ENCODE assay signal across 8 mouse cellular contexts in the genomic region with DNA sequence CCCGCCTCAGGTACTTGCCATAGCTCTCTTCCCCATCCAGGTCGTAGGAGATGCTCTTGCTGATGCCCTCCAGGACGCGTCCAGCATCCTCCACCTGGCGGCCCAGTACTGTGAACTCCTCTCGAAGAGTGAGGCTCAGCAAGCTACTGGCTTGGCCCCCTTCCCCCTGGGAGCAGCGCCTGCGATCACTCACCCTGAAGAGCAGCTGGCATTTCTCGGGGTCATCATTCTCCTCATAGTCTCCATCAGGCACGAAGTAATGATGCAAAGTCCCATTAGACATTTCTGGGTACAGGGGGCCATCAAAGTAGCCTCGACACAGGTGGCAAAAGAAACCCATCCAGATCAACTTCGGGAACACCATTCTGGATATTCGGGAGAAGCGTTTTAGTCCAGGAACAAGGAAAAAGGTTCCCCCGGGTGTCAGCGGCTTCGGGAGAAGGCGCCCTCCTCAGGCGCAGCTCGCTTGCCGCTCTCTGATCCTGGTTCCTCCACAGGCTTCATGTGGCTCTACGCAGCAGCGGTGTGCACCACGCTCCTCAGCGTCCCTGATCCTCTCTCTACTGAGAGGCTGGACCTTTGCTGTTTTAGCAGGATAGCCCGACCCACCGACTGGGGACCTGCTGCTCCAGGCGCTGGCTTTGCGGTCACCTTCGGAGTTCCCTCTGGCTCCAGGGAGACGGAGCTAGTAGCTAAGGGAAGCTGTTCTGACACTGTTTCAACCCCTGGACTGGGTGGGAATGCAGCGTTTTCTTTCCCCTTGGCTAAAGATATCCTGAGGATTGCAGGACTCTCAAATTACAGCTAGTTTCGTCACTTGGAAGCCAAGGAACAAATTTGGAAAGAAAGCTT. TPM values are rescaled to one million over a fixed set of nuclear protein-coding genes. Genes with fewer than 3 reads are reported as not detected.
A peak's percentile ranks its signal among the peaks of the same experiment; 100 is the strongest.
DNase-seq lines count a peak whose midpoint lies in the region; ATAC-seq and TF ChIP-seq lines count a peak whose summit lies in the region.

A gene (minus strand): TSS at position 752 of the 852 bp plus-strand sequence.

- no peaks in the 10 kb centered on the region for H3K9me3 ChIP-seq in hindbrain, postnatal 0 days (ENCODE audit: low read length)

- ATAC-seq in hindbrain, postnatal 0 days = peak; percentile 85
- ATAC-seq in inflammation-experienced regulatory T-cells, adult 6 months = no peak

- peak within 1 kb of the TSS; percentile 59 for H3K9ac ChIP-seq in hindbrain, postnatal 0 days (replicated peaks; ENCODE audit: low read length)

- DNase-seq in Muller cell, postnatal 12 days (ENCODE audit: inconsistent ontology term) = peak; percentile 51
- DNase-seq in embryo, embryonic 10 days (ENCODE audit: low spot score) = peak; percentile 76
- peak; percentile 51 for DNase-seq in gastrocnemius, postnatal 10 days
- peak; percentile 63 for DNase-seq in hindbrain, postnatal 0 days (ENCODE audit: low spot score)
- DNase-seq in left cerebral cortex, adult 2 months (ENCODE audit: extremely low spot score in 1 of 2, low spot score in 2 of 2) = peak; percentile 43 to 50
- DNase-seq in lung, postnatal 25 days (ENCODE audit: low spot score) = peak; percentile 52
- peak; percentile 42 for DNase-seq in right cerebral cortex, postnatal 14 days

- intact Hi-C loops in left cerebral cortex, adult 2 months (cut with DNase I) = loop anchor here (10.0 kb wide), 1 partner anchor 448 kb away; a partner anchor contains a TSS

- H3K4me3 ChIP-seq in hindbrain, postnatal 0 days (ENCODE audit: low read length) = peak within 1 kb of the TSS; percentile 51
- H3K4me3 ChIP-seq in left cerebral cortex, adult 2 months = peak within 1 kb of the TSS; percentile 48

- peak within 1 kb of the TSS; percentile 91 for H3K4me2 ChIP-seq in hindbrain, postnatal 0 days (ENCODE audit: low read depth, low read length)

- WGBS in hindbrain, postnatal 0 days = 2% methylated on average over 33 of the region's 33 CpGs

- H3K4me1 ChIP-seq in hindbrain, postnatal 0 days (ENCODE audit: insufficient read depth, low read length) = 0 out of 2 replicates have a peak, but pooled peaks cover 4% of the 10 kb centered on the region

- H3K27me3 ChIP-seq in hindbrain, postnatal 0 days (ENCODE audit: insufficient read depth, low read length) = no peaks in the 10 kb centered on the region

- H3K27ac ChIP-seq in hindbrain, postnatal 0 days = peak within 1 kb of the TSS; percentile 48; the same call in 1 of the 2 replicates
- H3K27ac ChIP-seq in left cerebral cortex, adult 2 months = peak within 1 kb of the TSS; percentile 50

- peak; percentile 56 for TF ChIP-seq CTCF in hindbrain, postnatal 0 days (IDR thresholded peaks at IDR 0.05; ENCODE audit: low read depth)
- peak; percentile 45 for TF ChIP-seq CTCF in left cerebral cortex, adult 2 months (IDR thresholded peaks at IDR 0.05)

- H3K36me3 ChIP-seq in hindbrain, postnatal 0 days (ENCODE audit: insufficient read depth, low read length) = no peaks in the 10 kb centered on the region

RNA-seq across cellular contexts. Expression of the gene that starts here (rescaled TPM):
- total RNA-seq in gastrocnemius, postnatal 10 days (2021) = 10 to 100 TPM; 16.1 to 21.4 TPM
- total RNA-seq in hindbrain, postnatal 0 days (2014; rRNA removed) = 8.2 and 11.7 TPM in 2 replicates
- 8.9 and 9.6 TPM in 2 replicates for polyA plus RNA-seq in hindbrain, postnatal 0 days (2015; fragmentation: Nextera tagmentation; extraction: Ambion mirVana)
- 1 to 10 TPM; 3.8 to 4.4 TPM for total RNA-seq in left cerebral cortex, adult 2 months (2021)
- polyA plus RNA-seq in inflammation-experienced regulatory T-cells, adult 6 months (2017; shearing (Covaris generic)) = not detected
